Mouse (Mus musculus): ENCODE measurements at regions not wholly inside any gene's neighbourhood (a gene's known extent, or its start where the extent isn't known, plus 50 kb on each side); places are given as distances from the start of the nearest gene placed in this dataset.

DNA sequence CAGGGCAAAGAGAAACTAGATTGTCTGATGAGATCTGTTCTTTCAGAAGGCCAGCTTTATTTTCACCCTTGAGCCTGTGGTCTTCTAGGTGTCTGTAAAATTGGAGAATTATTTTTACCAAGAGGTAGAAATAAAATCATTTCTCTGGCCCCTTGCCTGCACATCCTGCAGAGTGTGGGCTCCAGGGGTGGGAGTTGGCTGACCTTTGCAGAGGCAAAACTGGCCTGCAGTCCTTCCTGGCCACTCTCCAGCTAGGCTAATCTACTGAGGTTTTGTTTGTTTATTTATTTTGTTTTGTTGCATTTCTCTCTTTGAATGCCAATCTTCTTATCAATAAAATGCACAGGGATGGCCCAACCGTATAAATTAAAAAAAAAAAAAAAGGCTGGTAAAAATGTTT, 156.4 kb upstream of the Map1b start:
- no peak for TF ChIP-seq CTCF (IDR thresholded peaks at IDR 0.05)
- TF ChIP-seq EP300 (IDR thresholded peaks at IDR 0.05; ENCODE audit: insufficient read depth, low read depth, low read length): no peak
- TF ChIP-seq POLR2A (IDR thresholded peaks at IDR 0.05; ENCODE audit: insufficient read depth, low read depth, low read length): no peak
